Mouse (Mus musculus): ENCODE data around the gene Asb10.

The Asb10 gene

GRCm38 (mm10) chr5:24523806-24524205, 17.0 kb downstream of the Asb10 start:
- CTCF ChIA-PET, result interaction anchor here (0.7 to 2.8 kb wide), 5 partner anchors 13 to 141 kb away, joined by 3 to 12 read pairs (median 8); no protein-coding TSS in a partner anchor
- POLR2A ChIA-PET, result interaction anchor here (0.6 to 3.4 kb wide), 8 partner anchors 11 to 1004 kb away, joined by 3 to 9 read pairs (median 4); no protein-coding TSS in a partner anchor

GRCm38 (mm10) chr5:24521366-24521765, 19.4 kb downstream of the Asb10 start:
- ChIA-PET POLR2A (interaction anchor here in 3 of 4 experiments (0.7 to 2.8 kb wide), 4 partner anchors 9 to 529 kb away, joined by 3 to 16 read pairs (median 3); no protein-coding TSS in a partner anchor), CTCF (interaction anchor here in 1 of 4 experiments (0.6 kb wide), 1 partner anchor 38 kb away, joined by 9 read pairs; no protein-coding TSS in a partner anchor)

GRCm38 (mm10) chr5:24512271-24512670, 28.5 kb downstream of the Asb10 start:
- ChIA-PET CTCF (interaction anchor here in 3 of 4 experiments (0.8 to 5.3 kb wide), 12 partner anchors 8 to 118 kb away, joined by 3 to 72 read pairs (median 4); no protein-coding TSS in a partner anchor), POLR2A (interaction anchor here in 3 of 4 experiments (0.5 to 3.9 kb wide), 18 partner anchors 9 to 455 kb away, joined by 3 to 16 read pairs (median 4); partner anchors contain the start of genes Abcf2 (in 1 of the 3), Nub1 (in 1 of the 3) and Tmub1 (in 1 of the 3))

GRCm38 (mm10) chr5:24510635-24511034, 30.1 kb downstream of the Asb10 start:
- POLR2A ChIA-PET, result interaction anchor here in 3 of 4 experiments (0.5 to 2.6 kb wide), 18 partner anchors 9 to 249 kb away, joined by 3 to 16 read pairs (median 4); partner anchors contain the start of genes Agap3 (in 2 of the 3) and Abcb8 (in 1 of the 3)
- CTCF ChIA-PET, result interaction anchor here (0.5 to 5.3 kb wide), 63 partner anchors 8 to 1006 kb away, joined by 3 to 72 read pairs (median 4); partner anchors contain the start of genes Abcf2 (in 2 of the 4), Gbx1 (in 2 of the 4), Asic3 (in 1 of the 4) and Chpf2 (in 1 of the 4)

- ChIA-PET POLR2A (no interaction called here), CTCF (interaction anchor here in 1 of 4 experiments (1.3 kb wide), 1 partner anchor 25 kb away, joined by 3 read pairs; no protein-coding TSS in a partner anchor)
Measured at GRCm38 (mm10) chr5:24508406-24508805, 32.4 kb downstream of the Asb10 start.

- ChIA-PET POLR2A (interaction anchor here in 2 of 4 experiments (1.0 to 2.7 kb wide), 3 partner anchors 14 to 54 kb away, joined by 4 to 7 read pairs (median 4); no protein-coding TSS in a partner anchor), CTCF (interaction anchor here in 2 of 4 experiments (1.1 to 1.2 kb wide), 2 partner anchors 85 to 144 kb away, joined by 3 to 4 read pairs; no protein-coding TSS in a partner anchor)
Measured at GRCm38 (mm10) chr5:24505513-24505912, 35.3 kb downstream of the Asb10 start.

- ChIA-PET POLR2A (interaction anchor here in 2 of 4 experiments (0.5 to 2.4 kb wide), 11 partner anchors 8 to 682 kb away, joined by 3 to 6 read pairs (median 3); no protein-coding TSS in a partner anchor), CTCF (interaction anchor here (0.7 to 1.5 kb wide), 7 partner anchors 17 to 75 kb away, joined by 3 to 9 read pairs (median 3); partner anchors contain the start of gene Abcf2 (in 1 of the 4))
Measured at GRCm38 (mm10) chr5:24502786-24503185, 38.0 kb downstream of the Asb10 start.

GRCm38 (mm10) chr5:24500851-24501250, 39.9 kb downstream of the Asb10 start:
- CTCF ChIA-PET, result interaction anchor here in 2 of 4 experiments (0.6 to 1.4 kb wide), 7 partner anchors 9 to 105 kb away, joined by 3 to 5 read pairs (median 3); partner anchors contain the start of gene Asic3 (in 1 of the 2)
- POLR2A ChIA-PET, result interaction anchor here in 2 of 4 experiments (0.7 to 2.4 kb wide), 6 partner anchors 9 to 73 kb away, joined by 4 to 5 read pairs (median 4); no protein-coding TSS in a partner anchor

- ChIA-PET POLR2A (interaction anchor here in 1 of 4 experiments (1.1 to 1.2 kb wide), 3 partner anchors 12 to 95 kb away, joined by 3 to 6 read pairs (median 5); no protein-coding TSS in a partner anchor), CTCF (interaction anchor here (0.5 to 1.5 kb wide), 5 partner anchors 11 to 448 kb away, joined by 3 to 8 read pairs (median 3); no protein-coding TSS in a partner anchor)
Measured at GRCm38 (mm10) chr5:24499113-24499512, 41.7 kb downstream of the Asb10 start.

- POLR2A ChIA-PET, result interaction anchor here in 3 of 4 experiments (0.6 to 1.5 kb wide), 6 partner anchors 8 to 28 kb away, joined by 3 to 6 read pairs (median 3); no protein-coding TSS in a partner anchor
- CTCF ChIA-PET, result interaction anchor here (0.6 to 2.8 kb wide), 13 partner anchors 8 to 105 kb away, joined by 3 to 10 read pairs (median 6); no protein-coding TSS in a partner anchor
Measured at GRCm38 (mm10) chr5:24497526-24497925, 43.3 kb downstream of the Asb10 start.

- ChIA-PET CTCF (interaction anchor here in 3 of 4 experiments (0.6 to 2.8 kb wide), 10 partner anchors 11 to 161 kb away, joined by 3 to 12 read pairs (median 6); no protein-coding TSS in a partner anchor), POLR2A (interaction anchor here in 2 of 4 experiments (0.6 to 1.5 kb wide), 8 partner anchors 11 to 687 kb away, joined by 3 to 7 read pairs (median 3); no protein-coding TSS in a partner anchor)
Measured at GRCm38 (mm10) chr5:24496756-24497155, 44.0 kb downstream of the Asb10 start.

GRCm38 (mm10) chr5:24495019-24495418, 45.8 kb downstream of the Asb10 start:
- ChIA-PET CTCF (interaction anchor here in 2 of 4 experiments (0.6 to 1.3 kb wide), 3 partner anchors 9 to 53 kb away, joined by 3 to 7 read pairs (median 4); no protein-coding TSS in a partner anchor), POLR2A (interaction anchor here in 2 of 4 experiments (0.5 to 1.0 kb wide), 2 partner anchors 8 to 101 kb away, joined by 3 to 4 read pairs; no protein-coding TSS in a partner anchor)

- CTCF ChIA-PET, result interaction anchor here in 3 of 4 experiments (0.9 to 2.9 kb wide), 4 partner anchors 9 to 35 kb away, joined by 4 to 13 read pairs (median 4); partner anchors contain the start of gene Gbx1 (in 1 of the 3)
- POLR2A ChIA-PET, result interaction anchor here in 1 of 4 experiments (1.5 to 2.2 kb wide), 2 partner anchors 12 to 19 kb away, joined by 5 to 7 read pairs; no protein-coding TSS in a partner anchor
Measured at GRCm38 (mm10) chr5:24492546-24493285, 48.1 kb downstream of the Asb10 start.

- ChIA-PET CTCF (interaction anchor here in 3 of 4 experiments (0.6 to 2.7 kb wide), 5 partner anchors 20 to 524 kb away, joined by 3 to 8 read pairs (median 4); partner anchors contain the start of gene Abcb8 (in 1 of the 3)), POLR2A (interaction anchor here in 2 of 4 experiments (0.6 to 1.3 kb wide), 4 partner anchors 7 to 68 kb away, joined by 3 to 4 read pairs (median 3); no protein-coding TSS in a partner anchor)
Measured at GRCm38 (mm10) chr5:24490413-24490920, 50.3 kb downstream of the Asb10 start.

GRCm38 (mm10) chr5:24486738-24487137, 54.0 kb downstream of the Asb10 start:
- ChIA-PET CTCF (interaction anchor here in 3 of 4 experiments (0.6 to 2.4 kb wide), 4 partner anchors 16 to 198 kb away, joined by 3 to 14 read pairs (median 4); no protein-coding TSS in a partner anchor), POLR2A (interaction anchor here in 2 of 4 experiments (1.0 to 1.1 kb wide), 3 partner anchors 11 to 25 kb away, joined by 3 read pairs; no protein-coding TSS in a partner anchor)

- ChIA-PET POLR2A (interaction anchor here in 3 of 4 experiments (0.8 to 2.1 kb wide), 16 partner anchors 10 to 385 kb away, joined by 3 to 7 read pairs (median 4); partner anchors contain the start of genes Abcb8 (in 1 of the 3), Cdk5 (in 1 of the 3), Fastk (in 1 of the 3) and Klhl7 (in 1 of the 3)), CTCF (interaction anchor here (0.6 to 6.0 kb wide), 63 partner anchors 8 to 297 kb away, joined by 3 to 72 read pairs (median 4); partner anchors contain the start of genes Abcb8 (in 2 of the 4) and Agap3 (in 2 of the 4))
Measured at GRCm38 (mm10) chr5:24486097-24486496, 54.7 kb downstream of the Asb10 start.
